Mouse (Mus musculus) thymus, adult 2 months (tissue): Measurements from ENCODE around the gene Ccl3.

Source experiments
- CTCF ChIP-seq: fragments of 200-500 bp; IDR thresholded peaks from 2 replicates; pipeline ENCODE4 v1.5.1; 2012; ENCODE audit warnings: mild to moderate bottlenecking, control low read depth, low read length, moderate library complexity, borderline replicate concordance; ENCODE audit not compliant: control insufficient read depth, poor library complexity, insufficient read depth; ENCODE audit errors: extremely low read depth
- POLR2A ChIP-seq: fragments of 200-500 bp; IDR thresholded peaks from 2 replicates; pipeline ENCODE4 v1.6.1; 2012; ENCODE audit warnings: mild to moderate bottlenecking, low read length, control low read depth, moderate library complexity; ENCODE audit not compliant: control insufficient read depth, poor library complexity, insufficient read depth; ENCODE audit errors: extremely low read depth

- TF ChIP-seq CTCF (no peak), POLR2A (no peak)
These were observed 9.0 kb downstream of the Ccl3 start for GRCm38 (mm10) chr11:83640141-83640540.
